Mouse (Mus musculus) lung, adult 18-20 months (tissue): ENCODE results near the gene Ripor3.
"Not testable (repeated sequence)": the region's sequence is repeated elsewhere in the genome, so short reads cannot be mapped to it uniquely, and the experiment has no call there.

Experiments used
- DNase-seq, 2 experiments: peaks; one replicate each; pipeline ENCODE4 v3.0.0; 2022; ENCODE audit warnings: mixed read lengths in 2 of 2

Gene Ripor3

GRCm38 (mm10) chr2:168009936-168010668, at the start of gene Ripor3:
Gene Ripor3 (minus strand): TSS chr2:168010618.
- peak; percentile 67 to 78 for DNase-seq

DNA sequence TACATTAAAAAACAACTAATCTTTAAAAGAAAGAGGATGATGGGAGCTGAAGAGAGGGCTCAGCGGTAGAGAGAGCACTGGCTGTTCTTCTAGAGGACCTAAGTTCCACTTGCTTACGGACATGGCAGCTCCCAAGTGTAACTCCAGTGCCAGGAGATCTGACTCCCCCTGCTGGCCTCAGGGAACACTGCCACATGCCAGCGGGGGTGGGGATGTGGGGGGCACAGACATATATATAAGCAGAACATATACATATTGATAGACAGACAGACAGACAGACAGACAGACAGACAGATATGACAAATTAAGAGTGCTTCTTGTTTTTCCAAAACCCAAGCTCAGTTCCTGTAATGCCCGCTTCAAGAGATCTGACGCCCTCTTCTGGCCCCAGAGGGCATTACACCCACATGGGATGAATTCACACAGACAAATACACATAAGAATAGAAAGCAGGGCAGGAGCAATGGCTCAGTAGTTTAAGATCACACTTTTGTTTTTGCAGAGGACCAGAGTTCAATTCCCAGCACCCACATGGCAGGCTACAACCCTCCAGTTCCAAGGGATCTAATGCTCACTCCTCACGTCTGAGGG, 48.9 kb upstream of the Ripor3 start:
- no peak for DNase-seq

GRCm38 (mm10) chr2:168058488-168059199, 48.2 kb upstream of the Ripor3 start:
- no peak for DNase-seq

DNA sequence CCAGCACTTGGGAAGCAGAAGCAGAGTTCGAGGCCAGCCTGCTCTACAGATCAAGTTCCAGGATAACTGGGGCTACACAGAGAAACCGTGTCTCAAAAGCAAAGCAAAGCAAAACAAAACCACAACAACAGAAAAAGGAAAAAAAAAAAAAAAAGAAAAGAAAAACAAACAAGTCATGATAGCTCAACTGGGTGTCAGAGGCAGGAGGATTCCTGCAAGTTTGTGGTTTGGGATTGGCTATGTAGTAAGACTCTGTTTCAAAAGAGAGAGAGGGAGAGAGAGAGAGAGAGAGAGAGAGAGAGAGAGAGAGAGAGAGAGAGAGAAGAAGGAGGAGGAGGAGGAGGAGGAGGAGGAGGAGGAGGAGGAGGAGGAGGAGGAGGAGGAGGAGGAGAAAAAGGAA, 47.5 kb upstream of the Ripor3 start:
- DNase-seq = not testable (repeated sequence)

DNA sequence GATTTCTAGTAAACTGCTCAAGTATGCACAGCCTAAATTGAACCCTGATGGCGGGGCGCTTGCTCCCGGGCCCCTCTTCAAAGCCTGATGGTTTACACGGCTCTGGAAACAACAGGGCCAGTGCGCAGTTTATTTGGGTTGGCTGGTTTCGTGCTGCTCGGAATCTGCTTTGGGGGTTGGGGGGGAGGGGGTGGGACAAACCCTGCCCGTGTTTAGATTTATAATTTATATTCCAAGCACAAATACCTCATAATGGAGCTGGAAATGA, 46.2 kb upstream of the Ripor3 start:
- no peak for DNase-seq

GRCm38 (mm10) chr2:168055910-168056665, 45.7 kb upstream of the Ripor3 start:
- no peak for DNase-seq

DNA sequence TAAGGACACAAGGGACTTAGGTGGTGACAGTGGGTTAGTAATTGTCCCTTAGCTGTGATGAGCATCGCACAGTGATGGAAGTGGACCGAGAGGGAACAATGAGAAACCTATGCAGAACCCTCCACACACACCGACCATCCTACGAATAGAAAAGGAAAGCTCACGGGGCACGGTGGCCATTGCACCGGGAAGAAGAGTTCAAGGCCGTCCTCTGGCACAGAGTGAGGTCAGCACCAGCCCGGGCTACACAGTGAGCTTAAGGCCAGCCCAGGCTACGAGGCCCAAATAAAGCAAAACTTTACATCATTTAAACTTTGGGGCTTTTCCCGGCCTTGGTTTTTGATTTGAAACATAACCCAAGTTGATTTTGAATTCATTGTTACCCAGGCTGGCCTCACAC, 43.7 kb upstream of the Ripor3 start:
- no peak for DNase-seq

DNA sequence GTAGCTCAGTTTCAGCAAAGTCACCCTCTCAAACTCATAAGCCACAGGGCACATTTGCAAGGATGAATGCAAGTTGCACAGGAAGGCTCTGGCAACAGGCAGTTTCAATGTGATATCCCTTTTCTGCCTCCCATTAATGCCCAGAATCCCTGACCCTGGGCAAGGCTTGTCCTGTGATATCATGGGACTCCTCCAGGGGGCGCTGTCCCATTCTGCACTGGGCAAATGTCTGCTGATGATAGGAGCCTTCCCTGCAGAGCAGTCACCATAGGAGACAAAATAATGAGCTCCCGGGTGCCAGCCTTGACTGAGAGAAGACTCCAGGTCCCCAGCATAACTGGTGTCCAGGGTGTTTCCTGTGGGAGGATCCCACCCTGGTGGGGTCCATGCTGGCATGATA, 42.3 kb upstream of the Ripor3 start:
- DNase-seq = peak; percentile 62 to 69

GRCm38 (mm10) chr2:168052156-168052555, 41.7 kb upstream of the Ripor3 start:
- no peak for DNase-seq

DNA sequence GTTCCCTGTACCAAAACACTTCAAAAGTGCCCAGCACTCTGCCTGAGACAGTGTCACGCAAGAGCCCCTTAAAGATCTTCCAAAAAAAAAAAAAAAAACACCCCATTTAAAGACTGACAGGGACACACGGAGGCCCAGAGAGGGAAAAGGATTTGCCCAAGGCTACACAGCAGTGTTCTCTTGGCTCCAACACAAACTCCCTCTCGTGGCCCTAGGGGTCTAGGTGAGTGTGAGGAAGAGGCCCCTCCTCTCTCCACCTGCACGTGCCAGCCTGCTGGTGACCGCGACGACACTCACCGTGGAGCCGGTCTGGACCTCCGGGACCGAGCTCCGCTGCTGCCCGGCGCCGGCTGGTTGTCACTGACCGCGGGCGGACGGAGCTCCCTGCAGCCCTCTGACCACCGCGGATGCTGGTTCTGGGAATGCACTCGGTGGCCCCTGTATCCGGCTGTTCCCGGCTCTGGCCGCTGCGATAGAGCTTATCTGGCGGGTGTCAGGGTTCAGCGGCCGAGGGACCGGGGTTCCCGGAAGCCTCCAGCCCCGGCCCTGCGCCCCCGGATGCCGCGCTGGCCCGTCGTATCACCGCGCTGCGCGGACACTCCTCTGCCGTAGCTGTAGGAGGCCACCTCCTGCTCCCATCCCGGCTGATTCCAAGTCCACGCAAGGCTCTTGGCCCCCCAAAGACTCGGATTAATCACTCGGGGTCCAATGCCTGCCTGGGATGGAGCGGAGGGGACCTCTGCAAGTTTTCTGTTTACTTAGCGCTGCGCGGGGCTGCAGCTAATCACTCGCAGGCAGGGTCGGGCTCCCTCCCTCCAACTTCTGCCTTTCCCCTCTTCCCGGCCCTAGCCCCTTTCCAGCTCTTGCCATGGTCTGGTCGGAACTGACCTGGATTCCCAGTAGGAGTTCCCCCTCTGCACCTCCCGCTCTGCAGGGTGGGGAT, 39.9 kb upstream of the Ripor3 start:
- no peak for DNase-seq

DNA sequence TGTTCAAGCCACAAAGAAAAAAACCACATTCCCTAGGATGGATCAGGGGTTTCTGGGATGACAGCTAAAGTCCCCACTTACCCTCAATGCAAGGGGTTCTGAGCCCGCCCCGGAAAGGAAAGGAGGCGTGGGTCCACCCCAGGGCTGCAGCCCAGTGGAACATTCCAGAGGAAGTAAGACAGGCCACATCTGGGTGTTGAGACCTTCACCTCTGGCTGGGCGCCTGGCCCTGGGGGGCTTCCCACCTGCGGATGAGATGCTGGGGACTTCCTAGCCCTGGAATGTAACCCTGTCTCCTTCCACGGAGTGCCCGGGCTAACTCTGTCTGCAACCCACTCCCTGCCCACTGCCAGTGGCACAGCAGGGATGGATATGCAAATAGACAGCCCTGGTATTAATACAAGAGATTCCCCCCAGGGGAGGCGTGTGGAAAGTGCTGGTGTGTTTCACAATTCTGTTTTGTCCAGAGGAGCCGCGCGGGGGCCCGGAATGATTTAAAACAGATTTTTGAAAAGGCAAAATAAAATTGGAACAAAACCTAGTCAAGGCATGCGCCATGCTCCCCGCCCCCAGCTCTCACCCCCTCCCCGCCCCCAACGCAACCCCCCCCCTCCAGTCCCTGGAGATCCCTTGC, 38.7 kb upstream of the Ripor3 start:
- no peak for DNase-seq

DNA sequence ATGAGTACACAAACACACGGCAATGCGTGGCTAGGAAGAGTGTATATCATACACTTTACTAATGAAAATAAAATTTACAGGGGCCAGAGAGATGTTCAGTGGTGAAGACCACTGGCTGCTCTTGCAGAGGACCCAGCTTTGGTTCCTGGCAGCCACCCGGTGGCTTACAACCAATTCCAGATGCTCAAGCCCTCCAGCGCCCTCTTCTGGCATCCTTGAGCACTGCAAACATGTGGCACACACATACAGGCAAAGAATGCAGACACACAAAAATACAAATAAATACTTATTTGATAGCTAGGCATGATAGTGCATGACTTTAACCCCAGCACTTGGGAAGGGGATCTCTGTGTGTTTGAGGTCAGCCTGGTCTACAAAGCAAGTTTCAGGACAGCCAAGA, 36.0 kb upstream of the Ripor3 start:
- no peak for DNase-seq

DNA sequence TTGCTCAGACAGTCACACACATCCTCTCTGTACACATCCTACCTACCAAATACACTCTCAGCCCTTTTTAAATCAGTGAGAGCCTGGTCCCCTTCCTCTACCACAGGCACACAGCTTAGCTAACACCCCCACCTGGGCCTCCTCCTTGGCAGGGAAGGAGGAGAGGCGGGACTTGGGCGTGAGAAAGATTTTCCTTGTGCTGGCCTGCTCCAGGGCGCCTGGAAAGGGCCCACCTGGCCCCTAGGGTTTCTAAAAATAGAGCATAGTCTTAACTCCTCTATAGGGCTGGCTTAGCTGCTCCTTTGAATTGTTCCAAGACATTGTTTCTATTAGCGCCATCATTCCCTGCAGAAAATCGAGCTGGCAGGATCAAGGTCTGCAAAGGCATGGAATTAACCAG, 35.4 kb upstream of the Ripor3 start:
- peak; percentile 30 to 38 for DNase-seq

DNA sequence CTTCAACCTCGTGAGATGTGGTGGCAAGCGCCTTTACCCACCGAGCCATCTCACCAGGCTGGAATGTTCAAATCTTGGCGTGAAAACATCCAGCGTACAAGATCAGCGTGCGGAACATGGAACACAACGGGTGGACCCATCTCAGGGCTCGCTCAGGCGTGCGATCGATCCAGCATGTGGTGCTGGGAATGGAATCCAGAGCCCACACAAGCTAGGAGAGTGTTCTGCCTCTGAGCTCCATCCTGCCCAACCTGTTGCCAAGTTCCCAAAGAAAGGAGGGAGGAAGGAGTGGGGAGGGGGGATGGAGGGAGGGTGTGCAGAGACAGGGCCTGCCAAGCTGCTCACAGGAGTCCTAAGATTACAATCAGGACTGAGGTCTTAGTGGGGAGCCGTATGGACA, 34.9 kb upstream of the Ripor3 start:
- no peak for DNase-seq

DNA sequence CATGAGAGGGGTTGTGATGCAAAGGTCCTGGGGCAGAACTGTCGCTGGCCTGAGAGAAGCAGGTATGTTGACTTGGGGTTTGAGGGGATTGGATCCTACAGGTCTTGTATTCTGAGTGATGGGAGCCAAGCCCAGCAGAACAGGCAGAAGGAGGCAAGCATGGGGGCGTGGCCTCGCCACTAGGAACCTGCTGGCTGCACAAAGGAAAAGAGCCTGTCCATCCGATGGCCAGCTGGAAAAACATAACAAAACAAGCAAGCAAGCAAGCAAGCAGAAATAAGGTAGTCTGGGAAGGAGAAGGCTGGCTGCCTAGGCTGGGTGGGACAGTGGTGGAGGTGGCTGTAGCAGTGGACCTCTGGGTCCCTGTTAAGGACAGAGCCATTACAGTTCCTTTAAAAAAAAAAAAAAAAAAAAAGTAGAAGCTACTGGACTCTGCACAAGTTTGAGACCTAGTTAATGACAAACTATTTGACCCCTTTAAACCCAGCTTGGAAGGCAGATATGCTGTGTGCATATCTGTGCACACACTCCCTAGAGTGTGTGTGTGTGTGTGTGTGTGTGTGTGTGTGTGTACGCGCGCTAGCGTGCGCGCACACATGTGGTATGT, 34.4 kb upstream of the Ripor3 start:
- no peak for DNase-seq

GRCm38 (mm10) chr2:168042019-168042418, 31.6 kb upstream of the Ripor3 start:
- no peak for DNase-seq

DNA sequence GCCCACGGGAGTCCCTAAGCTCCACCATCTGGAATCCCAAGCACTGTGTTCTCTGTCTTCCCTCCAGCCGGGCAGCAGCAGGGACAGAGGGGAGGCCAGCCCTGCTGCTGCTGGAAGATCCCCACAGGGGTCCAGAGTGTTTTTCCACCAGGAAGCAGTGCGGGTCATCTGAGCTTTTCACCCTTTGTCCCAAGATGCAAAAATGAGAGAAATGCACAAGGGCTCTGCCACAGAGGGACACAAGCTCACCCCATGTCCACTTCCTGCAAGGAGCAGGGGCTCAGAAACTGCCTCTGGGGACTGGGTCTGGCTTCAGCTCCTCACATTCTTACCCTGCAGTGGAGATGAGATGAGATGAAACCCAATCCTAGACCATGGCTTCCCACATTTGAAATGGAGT, 30.3 kb upstream of the Ripor3 start:
- DNase-seq = no peak

- DNase-seq = no peak
These were observed 26.6 kb upstream of the Ripor3 start for GRCm38 (mm10) chr2:168037063-168037462.

DNA sequence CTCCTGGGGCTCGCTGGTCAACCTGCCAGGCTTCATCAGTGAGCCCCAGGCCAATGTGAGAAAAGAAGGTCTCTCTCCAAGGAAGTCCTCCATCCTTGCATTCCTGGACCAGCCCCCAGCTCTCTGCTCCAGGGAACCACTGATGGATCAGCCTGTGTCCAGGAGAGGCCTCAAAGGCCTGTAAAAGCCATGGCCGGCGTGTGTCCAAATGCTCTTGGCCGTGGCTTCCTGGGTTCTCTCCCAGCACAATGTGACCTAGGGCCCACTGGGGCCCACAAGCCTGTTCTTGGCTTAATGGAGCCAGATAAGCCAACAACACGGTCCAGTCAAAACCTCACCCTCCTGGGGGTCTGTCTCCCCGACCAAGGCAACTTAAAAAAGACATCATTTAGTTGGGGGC, 25.5 kb upstream of the Ripor3 start:
- DNase-seq = no peak

DNA sequence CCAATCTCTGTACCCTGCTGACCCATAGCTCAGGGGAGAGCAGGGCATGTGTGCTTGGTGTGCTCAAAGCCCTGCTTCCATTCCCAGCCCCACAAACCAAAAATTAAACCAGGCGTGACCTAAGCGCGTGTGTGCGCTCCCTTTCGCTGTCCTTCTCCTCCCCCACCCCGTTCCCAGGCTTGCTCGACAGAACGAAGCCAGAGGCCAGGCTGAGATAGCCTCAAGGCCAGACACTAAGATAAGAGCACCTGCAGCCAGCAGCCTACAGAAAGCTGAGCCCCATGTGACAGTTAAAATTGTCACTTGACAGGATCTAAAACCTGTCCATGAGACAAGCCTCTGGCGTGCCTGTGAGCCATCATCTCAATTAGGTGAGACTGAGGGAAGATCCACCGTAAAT, 23.5 kb upstream of the Ripor3 start:
- DNase-seq = no peak

- DNase-seq = no peak
These were observed 21.4 kb upstream of the Ripor3 start for GRCm38 (mm10) chr2:168031842-168032241.

GRCm38 (mm10) chr2:168028376-168028775, 18.0 kb upstream of the Ripor3 start:
- no peak for DNase-seq
